Mouse (Mus musculus) retina, postnatal 1 day (tissue): ENCODE data around the gene Rufy4.

Experiments used
- DNase-seq: peaks from one replicate; pipeline ENCODE4 v3.0.0-alpha.2; 2012

Rufy4 gene

DNA sequence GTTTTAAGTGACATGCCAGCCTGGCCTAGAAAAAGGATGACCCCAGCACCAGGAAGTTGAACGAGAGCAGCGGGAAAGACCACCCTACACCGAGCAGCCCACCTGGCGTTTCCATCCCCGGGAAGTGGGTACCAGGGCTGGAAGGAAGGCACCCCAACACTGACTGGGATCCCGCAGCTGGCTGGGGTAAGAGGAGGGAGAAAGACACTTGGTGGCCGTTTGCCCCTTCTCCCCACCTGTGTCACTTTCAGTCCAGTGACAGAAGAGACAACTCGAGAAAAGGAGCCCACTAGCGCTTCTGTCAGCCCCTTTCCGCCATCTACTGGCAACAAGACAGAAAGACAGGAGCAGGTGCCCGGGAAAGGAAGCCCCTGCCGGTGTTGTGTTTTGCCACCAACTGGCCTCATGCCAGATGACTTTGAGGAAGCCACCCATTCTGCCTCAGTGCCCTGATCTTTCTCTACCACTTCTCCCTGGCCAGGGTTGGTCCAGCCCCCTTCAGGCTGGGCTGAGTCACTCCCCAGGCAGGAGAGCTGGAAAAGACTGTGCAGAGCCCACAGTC lies at the start of gene Rufy4:
Gene Rufy4, plus strand, starts transcription at position 551 of the 562 bp plus-strand sequence.
- DNase-seq = peak; percentile 92

DNA sequence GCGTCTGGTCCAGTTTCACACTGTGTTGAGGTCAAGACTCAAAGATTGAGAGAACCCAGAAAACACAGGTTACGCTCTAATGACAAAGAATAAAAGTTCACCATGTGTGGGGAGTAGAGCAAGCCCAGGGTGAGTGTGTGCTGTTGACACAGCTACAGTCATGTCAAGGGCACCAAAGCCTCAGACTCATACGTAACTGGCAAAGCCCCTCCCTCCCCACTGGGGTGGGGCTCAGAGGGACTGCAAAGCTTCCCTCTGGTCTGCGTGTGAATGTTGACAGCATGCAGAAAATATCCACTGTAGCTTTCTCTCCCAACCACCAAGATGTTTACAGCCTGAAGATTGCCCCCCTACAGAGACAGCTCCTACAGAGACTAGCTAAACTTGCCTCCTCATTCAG lies 49.1 kb upstream of the Rufy4 start:
- DNase-seq = no peak

DNA sequence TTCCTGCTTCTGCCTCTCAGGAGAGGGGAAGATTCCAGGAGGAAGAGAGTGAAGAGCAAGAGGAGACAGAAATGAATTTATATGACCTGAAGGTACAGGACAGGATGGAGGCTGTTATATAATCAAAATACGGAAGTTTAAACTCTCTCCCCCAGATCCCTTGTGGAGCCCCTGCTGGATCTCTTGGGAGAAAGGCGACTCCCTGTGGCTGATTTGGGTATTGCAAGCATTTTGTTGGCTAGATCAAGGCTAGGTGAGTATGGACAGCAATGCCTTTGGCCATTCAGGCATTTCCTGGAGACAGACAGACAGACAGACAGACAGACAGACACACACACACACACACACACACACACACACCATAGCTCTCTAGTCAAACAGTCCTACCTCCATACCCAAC lies 48.0 kb upstream of the Rufy4 start:
- peak; percentile 69 for DNase-seq

DNA sequence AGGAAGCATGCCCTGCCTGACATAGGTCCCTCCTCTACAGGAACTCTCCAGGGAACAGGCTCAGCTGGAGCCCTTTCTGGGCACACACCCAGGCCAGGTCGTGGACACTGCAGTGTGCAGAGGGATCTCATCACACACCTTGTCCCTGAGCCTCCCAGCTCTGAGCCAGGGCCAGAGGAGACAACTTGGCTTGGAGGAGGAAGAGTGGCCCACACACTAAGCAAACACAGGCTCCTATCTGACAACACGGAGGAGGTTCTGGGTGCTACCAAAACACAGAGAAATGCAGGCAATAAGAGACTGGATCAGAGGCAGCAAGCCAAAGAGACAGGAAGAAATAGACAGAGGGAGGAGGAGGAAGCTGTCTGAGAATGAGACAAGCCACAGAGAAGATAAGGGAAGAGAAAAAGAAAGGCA lies 43.8 kb upstream of the Rufy4 start:
- DNase-seq = no peak

DNA sequence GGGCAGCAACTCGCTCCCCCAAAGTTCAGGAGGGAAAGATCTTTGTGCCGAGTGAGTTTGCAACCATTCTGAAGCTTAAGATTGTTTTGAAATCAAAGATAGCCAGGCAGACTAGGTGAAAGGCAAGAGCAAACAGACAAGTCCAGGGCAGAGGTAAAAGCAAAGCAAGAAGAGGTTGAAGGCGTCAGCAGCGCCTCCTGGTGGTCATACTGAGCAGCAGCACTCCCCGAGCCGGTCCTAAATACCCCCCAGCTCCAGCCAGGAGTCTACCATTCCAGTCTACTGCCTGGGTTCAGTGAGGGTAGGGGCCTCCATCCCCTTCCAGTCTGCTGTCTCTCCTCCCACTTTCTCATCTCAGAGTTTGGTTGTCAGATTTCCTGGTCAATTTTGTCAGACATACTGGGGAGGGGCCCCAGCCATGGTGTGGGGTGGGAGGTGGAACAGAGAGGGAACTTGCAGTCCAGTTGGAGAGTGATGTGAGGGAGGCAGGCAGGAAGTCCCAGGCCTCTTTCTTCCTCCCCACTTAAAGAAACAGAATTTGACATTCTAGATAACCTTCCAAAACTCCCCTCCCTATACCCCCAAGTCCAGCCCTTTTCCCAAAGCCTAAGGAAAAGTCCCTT lies 42.4 kb upstream of the Rufy4 start:
- peak; percentile 66 for DNase-seq

DNA sequence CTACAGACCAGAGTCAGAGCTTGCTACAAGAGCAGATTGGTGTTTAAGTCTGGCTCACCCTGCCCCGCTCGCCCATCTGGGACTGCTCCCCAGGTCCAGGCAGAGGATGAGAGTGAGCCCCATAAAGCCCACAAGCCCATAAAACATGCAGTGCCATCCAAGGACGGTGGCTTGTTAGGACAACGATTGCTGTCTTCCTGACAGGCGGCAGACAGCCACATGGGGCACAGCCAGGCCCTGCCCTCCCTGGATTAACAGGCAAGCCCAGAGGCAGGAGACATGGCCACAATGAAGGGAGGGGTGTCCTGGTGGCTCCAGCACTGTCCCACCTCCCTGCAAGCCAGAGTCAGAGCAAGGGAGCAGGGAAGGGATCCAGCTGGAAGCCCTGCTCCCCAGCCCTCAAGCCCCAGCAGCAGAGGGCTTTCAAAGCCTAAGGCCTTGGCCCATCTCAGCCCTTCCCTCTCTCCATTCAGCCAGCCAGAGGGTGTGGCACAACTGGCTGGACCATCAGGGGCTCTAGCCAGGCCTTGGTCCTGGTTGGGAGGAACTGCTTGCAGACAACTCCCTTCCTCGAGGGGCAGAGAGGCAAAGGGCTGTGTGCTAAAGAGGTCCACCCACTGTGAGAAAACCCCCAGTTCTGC lies 41.2 kb upstream of the Rufy4 start:
- DNase-seq = no peak

DNA sequence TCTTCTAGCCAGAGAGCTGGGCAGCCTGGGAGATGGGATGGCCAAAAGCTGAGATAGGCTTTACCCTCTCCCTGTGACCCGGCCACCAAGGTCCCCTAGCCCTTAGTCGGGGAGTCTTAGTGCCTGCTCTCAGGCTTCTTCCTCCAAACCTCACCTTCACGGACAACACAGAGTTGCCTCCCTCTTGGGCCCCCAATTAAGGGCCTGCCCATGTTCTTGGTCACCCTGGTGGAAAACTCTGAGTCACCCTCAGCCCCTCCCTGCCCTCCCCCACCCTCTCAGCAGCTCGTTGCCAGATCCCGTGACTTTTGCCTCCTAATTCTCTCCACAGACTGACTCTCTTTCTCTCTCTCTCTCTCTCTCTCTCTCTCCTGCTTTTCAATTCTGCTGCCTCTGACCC lies 40.6 kb upstream of the Rufy4 start:
- DNase-seq = no peak

DNA sequence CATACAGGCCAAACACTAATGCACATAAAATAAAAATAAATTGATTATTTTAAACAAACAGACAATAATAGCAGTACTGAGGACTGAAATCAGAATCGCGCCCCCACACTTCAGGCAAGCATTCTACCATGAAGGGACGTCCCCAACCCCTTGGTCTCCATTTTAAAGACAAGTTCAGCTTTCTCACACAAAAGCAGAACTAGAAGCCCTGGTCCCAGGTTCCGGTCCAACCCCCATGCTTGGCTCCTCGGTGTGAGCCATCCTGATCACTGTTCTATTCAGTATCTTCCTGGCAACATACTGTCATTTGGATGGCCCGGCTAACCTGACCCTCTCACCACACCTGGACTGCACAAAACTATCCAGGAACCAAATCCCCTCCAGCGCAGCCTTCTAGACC lies 39.8 kb upstream of the Rufy4 start:
- no peak for DNase-seq

DNA sequence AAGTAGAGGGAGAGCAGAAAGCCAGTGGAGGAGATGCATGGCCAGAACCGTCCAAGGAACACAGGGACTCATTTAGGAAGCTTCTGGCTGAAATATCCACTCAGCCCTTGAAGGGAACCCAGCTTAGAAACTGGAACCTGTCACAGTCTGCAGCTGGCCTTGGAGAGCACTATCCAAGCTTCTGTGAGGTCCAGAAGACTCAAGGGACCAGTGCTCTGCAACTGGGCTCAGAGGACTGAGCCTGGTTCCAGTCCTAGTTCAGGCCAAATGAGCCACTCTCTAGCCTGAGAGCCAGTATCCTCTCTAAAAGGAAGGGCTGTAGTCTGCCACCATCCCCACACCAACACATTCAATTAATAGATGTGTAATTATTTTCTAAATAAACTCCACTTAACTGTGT lies 36.8 kb upstream of the Rufy4 start:
- DNase-seq = no peak

DNA sequence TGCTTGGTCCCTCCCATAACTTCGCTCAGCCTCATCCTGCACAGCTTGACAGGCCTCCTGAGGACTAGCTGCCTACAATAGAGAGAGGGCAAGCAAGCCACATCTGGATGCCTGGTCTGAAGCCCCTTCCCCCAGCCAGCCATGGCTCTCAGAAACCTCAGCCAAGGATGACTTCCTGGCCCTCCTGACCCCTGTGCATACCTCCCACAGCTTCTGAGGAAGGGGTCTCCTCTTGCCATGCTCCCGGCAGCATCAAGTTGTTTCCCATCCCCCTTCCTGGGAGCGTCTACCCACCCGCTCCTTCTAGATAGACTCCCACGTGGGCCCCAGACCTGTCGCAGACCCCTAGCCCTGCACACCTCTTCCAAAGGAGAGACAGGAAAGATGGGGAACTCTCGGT lies 35.0 kb upstream of the Rufy4 start:
- no peak for DNase-seq

DNA sequence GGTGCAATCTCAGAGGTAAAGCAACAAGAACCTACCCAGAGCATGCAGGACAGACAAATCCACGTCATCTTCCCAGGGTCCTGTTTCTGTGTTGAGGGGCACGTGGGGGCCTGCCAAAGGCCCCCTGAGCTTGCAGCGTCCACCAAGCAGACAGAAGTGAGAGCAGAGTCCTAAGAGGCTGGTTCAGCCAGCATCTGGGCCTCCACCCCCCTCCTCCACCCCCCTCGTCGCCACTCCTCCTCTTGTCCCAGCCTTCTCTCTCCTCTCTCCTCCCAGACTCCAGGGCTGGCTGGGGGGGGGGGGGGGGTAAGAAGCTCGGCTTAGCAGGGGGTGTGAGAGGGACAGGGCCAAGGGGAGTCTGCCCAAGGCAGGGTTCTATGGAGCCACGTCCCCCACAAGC lies 34.2 kb upstream of the Rufy4 start:
- DNase-seq = no peak

DNA sequence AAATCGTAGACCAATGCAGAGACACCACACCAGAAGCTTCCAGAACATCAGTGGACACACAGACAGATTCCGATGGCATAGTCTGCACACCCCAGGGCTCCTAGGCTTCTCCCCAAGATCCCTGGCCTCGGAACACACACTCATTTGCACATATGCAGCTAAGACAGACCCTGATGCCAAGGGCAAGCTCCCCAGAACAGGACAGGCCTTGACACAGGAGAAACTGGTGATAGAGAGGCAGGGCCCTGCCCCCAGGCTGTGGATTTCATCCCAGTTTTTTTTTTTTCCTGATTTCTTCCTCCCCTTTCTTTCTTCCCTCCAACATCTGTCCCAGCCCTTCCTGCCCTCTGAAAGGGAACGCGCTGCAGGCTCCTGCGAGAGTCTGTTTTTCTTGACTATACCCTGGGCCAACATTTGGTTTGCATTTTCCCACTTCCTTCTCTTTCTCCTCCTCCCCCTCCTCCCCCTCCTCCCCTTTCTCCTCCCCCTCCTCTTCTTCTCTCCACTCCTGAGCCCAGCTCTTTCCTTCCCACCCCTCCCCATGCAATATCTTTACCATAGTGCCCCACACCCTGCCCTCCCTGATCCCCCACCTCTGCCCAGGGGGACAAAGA lies 33.6 kb upstream of the Rufy4 start:
- no peak for DNase-seq

DNA sequence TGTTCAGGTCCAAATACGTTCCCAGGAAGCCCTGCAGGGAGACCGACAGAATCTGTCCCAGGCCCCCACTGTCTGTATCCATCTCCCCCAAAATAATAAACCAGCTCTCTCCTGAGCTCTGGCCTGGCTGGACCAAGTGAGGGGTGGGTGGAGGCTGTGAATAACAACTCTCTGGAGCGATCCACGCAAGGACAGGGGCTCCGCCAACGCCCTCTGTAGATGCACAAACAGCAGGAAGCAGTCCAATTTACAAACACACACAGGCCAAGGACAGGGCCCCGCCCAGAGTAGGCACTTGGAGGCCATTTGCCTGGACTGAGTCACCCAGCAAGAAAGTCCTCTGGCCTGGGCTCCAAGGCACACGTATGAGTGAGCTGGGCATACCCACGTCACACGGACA lies 33.1 kb upstream of the Rufy4 start:
- no peak for DNase-seq

DNA sequence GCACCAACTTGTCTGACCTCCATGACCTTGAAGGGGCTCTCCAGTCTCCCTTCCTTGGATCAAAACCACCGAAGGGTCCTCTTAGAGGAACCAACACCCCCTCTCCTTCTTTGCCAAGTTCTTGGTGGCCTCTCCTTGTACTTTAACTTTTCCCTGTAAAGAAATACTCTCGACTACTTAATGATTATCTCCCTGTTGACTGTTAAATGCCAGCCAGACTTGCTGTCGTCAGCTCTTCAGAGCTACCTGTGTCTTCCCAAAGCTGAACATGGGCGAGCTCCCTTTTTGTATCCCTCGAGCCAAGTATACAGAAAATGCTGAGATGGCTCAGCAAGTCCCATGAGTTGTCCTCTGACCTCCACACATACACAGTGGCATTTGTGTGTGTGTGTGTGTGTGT lies 31.9 kb upstream of the Rufy4 start:
- DNase-seq = no peak

DNA sequence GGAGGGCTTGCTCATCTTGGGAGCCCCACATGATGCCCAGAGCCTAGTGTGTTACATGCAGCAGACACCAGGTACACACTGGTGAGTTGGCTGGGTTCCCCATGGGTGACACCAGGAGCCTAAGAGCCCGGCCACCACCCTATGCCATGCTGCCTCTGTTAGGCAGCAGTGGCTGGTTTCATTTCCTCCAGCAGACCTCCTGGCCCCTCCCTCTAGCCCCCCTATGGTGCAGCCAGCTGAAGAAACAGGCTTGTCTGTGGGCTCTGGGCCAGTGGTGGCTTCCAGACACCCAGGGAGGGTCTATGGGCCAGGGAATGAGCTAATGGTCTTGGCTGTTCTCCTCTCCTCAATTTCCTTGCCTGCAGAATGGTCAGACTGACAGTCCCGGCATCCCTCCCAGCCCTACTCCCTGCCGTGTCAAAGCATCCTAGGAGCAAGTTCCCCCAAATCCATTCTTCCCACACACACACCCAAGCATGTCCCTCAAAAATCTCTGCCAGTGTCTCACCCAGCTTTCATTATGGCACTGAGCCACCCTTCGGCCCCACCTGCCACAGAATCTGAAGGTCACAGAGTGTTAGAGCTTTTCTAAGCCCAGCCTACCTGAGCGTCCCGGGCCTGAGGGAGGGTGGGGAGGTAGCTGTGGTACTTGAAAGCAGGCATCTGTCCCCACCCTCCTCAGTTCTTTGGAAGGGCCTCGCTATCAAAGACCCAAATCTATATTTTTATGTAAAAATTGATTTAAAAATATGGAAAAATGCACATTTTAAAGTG lies 30.7 kb upstream of the Rufy4 start:
- peak; percentile 62 for DNase-seq

DNA sequence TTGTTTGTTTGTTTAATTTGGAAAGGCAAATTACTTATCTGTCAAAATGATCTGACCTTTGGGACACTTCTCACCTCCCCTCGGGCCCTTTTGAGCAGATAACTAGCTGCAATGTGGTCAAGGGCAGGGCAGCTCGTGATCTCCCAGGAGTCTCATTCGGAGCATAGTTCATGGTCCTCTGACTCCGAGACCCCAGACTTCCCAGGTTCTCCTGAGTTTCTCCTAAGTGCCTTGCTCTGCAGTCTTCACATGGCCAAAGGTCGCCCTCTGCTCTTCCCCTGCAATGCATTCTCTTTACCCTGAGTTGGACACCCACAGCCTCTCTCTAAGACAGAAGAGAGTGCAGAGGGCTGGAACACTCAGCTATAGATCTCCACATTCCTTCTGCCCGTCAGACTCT lies 30.0 kb upstream of the Rufy4 start:
- no peak for DNase-seq

DNA sequence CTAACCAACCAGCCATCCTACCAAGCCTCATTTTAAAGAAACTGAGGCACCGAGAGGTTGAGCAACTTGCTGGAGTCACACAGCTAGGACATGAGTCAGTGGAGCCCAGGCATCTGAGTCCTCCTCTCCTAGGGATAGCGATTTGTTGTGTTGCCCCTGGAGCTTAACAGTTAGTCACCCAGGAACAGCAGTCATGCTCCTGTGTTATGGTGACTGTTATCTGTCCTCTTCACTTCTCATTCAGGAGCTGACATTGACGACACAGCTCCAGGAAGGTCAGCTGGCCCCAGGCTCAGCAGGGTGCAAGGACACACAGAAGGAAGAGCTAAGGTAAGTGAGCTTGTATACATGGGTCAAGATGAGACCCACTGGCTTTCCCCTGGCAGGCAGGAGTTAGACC lies 29.6 kb upstream of the Rufy4 start:
- DNase-seq = no peak

DNA sequence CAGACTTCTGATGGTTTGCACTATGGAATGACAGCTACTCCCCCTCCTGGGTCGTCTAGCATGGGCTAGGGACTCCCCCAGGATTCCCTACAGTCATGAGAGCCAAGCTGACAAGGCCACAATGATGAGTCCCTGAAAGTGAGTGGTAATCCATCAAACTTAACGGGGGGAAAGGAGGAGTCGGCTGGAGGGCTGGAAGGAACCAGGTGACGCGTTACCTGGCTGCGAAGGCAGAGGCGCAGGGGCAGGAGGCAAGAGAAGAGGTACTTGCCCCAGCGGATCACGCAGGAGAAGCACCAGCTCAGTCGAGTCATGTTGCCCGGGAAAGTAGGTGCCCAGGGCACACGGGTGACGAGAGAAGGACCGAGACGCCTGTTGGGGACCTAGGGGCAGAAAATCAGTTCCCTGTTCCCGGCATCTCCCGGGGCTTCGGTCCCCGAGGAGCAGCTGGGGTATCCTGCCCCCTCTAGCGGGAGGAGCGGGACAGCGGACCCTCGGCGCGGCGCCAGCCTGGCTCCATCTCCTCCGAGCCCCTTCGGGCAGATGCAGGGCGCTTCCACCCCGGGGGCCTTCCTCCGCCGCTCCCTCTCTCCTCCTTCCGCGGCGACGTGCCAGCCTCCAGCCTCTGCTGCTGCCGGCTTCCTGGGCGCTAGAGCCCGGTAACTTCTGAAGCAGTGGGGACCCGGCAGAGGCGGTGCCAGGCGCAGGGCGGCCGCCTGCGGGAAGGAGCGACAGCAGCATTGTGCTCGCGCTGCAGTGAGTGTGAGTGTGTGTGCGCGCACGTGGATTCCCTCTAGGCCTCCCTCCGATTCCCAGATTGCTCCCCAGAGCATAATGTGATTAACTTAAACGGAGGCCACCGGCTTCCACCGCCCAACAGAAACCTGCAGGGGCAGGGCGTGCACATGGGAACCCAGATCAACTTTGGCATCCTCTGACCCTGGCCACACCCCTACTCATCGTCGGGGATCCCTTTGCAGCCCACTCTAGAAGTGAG lies 27.0 kb upstream of the Rufy4 start:
- DNase-seq = peak; percentile 83

DNA sequence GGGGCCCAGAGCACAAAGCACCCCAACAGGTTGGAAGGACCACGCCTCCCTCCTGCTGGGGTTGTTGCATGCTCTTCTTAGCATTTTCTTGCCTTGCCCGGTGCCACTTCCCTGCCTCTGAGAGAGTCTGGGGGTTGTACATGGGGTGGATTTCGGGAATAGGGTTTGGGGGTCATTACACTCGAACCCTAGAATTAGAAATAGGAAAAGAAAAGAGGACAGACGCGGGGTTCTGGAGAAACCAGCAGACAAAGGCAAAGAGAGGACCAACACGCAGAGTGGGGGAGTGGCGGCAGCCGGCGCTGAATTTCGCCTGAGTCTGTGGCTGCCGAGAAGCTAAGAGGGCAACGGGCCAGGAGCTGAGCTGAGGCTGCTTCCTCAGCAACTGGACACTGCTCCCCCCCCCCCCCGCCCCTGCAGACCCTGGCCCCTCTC lies 26.3 kb upstream of the Rufy4 start:
- DNase-seq = peak; percentile 50

DNA sequence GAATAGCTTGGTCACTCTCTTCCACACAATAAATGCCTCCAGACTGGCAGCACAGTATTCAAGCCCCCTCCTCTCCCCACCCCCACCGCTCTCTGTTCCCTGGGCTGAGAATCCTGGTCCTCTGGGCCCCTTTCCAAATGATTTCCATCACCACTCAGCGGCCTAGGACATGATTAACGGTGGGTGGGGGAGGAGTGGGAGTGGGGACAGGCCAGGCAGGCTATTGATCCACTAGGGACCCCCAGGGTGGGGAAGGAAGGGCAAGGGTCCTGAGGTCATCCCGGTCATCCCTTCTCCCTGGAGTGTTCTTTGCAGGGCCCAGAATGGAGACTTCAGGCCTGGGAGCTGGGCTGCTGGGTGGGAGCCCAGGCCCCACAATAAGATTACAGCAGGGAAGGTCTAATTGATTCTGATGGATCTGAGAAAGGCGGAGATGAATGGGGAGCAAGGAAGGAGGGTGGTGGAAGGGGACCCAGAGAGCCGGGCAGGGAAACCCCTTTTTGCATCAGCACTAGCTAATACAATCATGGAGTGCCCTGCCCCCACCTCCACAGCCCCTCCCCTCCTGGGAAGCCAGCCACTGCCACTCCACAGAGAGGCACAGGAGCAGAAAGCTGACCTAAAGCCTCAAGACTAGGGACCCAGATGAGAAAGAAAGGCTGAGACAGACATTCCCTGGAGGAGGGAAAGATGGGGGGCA lies 21.5 kb upstream of the Rufy4 start:
- peak; percentile 69 for DNase-seq

DNA sequence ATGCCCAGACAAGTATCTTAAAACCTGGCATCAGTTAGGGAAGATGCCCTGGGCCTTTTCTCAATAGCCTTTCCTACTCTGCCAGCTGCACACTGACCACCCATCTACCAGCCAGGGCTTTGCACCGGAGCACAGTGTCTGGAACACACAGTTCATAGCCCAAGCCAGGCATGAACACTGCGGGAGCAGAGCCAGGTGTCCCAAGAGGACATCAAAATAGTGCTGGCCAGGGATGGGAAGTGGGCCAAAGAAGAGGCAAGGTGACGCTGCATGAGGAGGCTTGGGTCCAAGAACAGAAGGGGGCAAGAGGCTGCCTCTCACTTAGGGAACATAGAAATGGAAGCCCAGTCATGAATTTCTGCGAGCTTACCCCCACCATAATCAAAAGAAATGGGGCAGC lies 19.7 kb upstream of the Rufy4 start:
- DNase-seq = no peak

DNA sequence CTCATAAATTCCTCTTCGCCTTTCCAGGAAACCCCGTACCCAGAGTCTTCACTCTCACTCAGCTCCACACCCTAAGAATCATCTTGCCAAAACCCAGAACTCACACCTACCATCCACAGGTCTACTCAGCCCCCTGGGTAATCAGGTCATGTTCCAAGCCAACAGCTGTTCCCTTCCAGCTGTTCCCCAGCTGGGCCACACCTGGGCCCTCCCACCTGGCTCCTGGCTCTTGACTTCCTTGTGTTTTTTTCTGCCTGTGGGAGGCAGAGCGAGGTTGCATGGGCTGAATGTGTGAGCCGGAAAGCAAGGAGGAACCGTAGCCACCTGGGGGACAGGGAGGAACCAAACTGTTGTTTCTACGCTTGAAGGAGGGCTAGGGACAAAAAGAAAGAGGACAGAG lies 19.1 kb upstream of the Rufy4 start:
- DNase-seq = no peak
